Mouse (Mus musculus) liver, embryonic 14.5 days (tissue): ENCODE measurements around the gene Ptcd3. TPM values are rescaled to one million over a fixed set of nuclear protein-coding genes. Genes with fewer than 3 reads are reported as not detected.

Experiments
- ATAC-seq: fragments of 200-750 bp; cut with Nextera tagmentation; 2 replicates; pipeline ENCODE4 v1.8.0; 2017; ENCODE audit warnings: moderate number of reproducible peaks, mild to moderate bottlenecking, moderate library complexity; ENCODE audit not compliant: insufficient read depth
- DNase-seq, 3 experiments: peaks; one replicate each; pipeline ENCODE4 v3.0.0-alpha.2; 2012 to 2013; ENCODE audit warnings: low read depth in 3 of 3, low spot score in 3 of 3
- H3K27ac ChIP-seq: fragments of 300-500 bp; sonication (generic); 2 replicates; pipeline ENCODE4 v1.5.1; 2014; ENCODE audit warnings: moderate library complexity, mild to moderate bottlenecking, control low read depth, inconsistent platforms
- H3K27me3 ChIP-seq: fragments of 300-500 bp; sonication (generic); 2 replicates; pipeline ENCODE4 v1.6.1; 2014; ENCODE audit warnings: mild to moderate bottlenecking, low read length, moderate library complexity; ENCODE audit not compliant: control insufficient read depth, insufficient read depth
- H3K36me3 ChIP-seq: fragments of 300-500 bp; sonication (generic); replicated peaks from 2 replicates; pipeline ENCODE4 v1.6.1; 2014; ENCODE audit warnings: low read depth; ENCODE audit not compliant: control insufficient read depth, insufficient read depth
- H3K4me1 ChIP-seq, 2 experiments: fragments of 200-500 bp in 1 of 2; fragments of 300-500 bp in 1 of 2; sonication (generic) in 1 of 2; replicated peaks; 2 replicates each; pipeline ENCODE4 v1.6.1; 2012 to 2014; ENCODE audit warnings: antibody characterized with exemption in 1 of 2, inconsistent platforms in 1 of 2, low read length in 1 of 2; ENCODE audit not compliant: control insufficient read depth in 2 of 2, insufficient read depth in 2 of 2
- H3K4me2 ChIP-seq: fragments of 300-500 bp; sonication (generic); 2 replicates; pipeline ENCODE4 v1.6.1; 2014; ENCODE audit warnings: low read depth, mild to moderate bottlenecking, control low read depth, moderate library complexity
- H3K4me3 ChIP-seq, 2 experiments: fragments of 200-500 bp in 1 of 2; fragments of 300-500 bp in 1 of 2; sonication (generic) in 1 of 2; 2 replicates each; pipeline ENCODE4 v1.5.1; 2012 to 2014; ENCODE audit warnings: low read depth in 2 of 2, low read length in 2 of 2, mild to moderate bottlenecking in 2 of 2, control low read depth in 1 of 2, inconsistent platforms in 1 of 2, moderate library complexity in 1 of 2; ENCODE audit not compliant: insufficient read depth in 1 of 2
- H3K9ac ChIP-seq: fragments of 300-500 bp; sonication (generic); replicated peaks from 2 replicates; pipeline ENCODE4 v1.6.1; 2014; ENCODE audit warnings: mild to moderate bottlenecking, control low read depth, moderate library complexity
- H3K9me3 ChIP-seq: fragments of 300-500 bp; sonication (generic); 2 replicates; pipeline ENCODE4 v1.6.1; 2016; ENCODE audit warnings: low read length, mixed read lengths; ENCODE audit not compliant: control insufficient read depth
- CTCF ChIP-seq: IDR thresholded peaks from 2 replicates; pipeline ENCODE4 v1.5.1; 2016; ENCODE audit warnings: antibody characterized with exemption, low read depth, control low read depth
- EP300 ChIP-seq: IDR thresholded peaks from 2 replicates; pipeline ENCODE4 v1.6.1; 2016; ENCODE audit warnings: antibody characterized with exemption, low read depth
- WGBS: fragments of 180-500 bp; shearing (Covaris S2); extraction: QIAGEN DNeasy Blood & Tissue Kit; methylation state at CpG from one replicate; pipeline ENCODE4 v1.1.7; 2014; ENCODE audit not compliant: insufficient replicate concordance; 5-methylcytosine and 5-hydroxymethylcytosine counted together
- polyA plus RNA-seq, 2 experiments: library from polyadenylated mRNA; depleted of rRNA in 1 of 2; stranded (reverse) in 1 of 2; unstranded in 1 of 2; fragments of >200 nt; fragmentation: Nextera tagmentation in 1 of 2; extraction: Ambion mirVana in 1 of 2; gene quantifications; 2 replicates each; pipeline versions ENCODE4 v1.2.1 to v1.2.3; 2012 to 2014

The Ptcd3 gene
- polyA plus RNA-seq, 2 experiments, result 29.4 to 55.6 TPM

- Histone ChIP-seq H3K9ac (no peak overlapping the region), H3K36me3 (peaks cover 7% of the 10 kb centered on the region), H3K9me3 (no peaks in the 10 kb centered on the region), H3K4me2 (no peak overlapping the region), H3K27me3 (no peaks in the 10 kb centered on the region), H3K27ac (no peak overlapping the region), H3K4me3 (no peak overlapping the region), H3K4me1 (peaks cover 3 to 16% of the 10 kb centered on the region in 2 experiments; a peak in 3 of 4 replicates)
- DNase-seq (no peak), ATAC-seq (0 out of 2 replicates have a peak, but pooled peaks have one; percentile 53)
- WGBS, result 81% methylated on average over 1 of the region's 1 CpGs
- no peak for TF ChIP-seq EP300
- no peak for TF ChIP-seq CTCF
These were observed 67.8 kb downstream of the Ptcd3 start for GRCm38 (mm10) chr6:71840597-71841290.

- peaks cover 3 to 16% of the 10 kb centered on the region in 2 experiments; a peak in 3 of 4 replicates for H3K4me1 ChIP-seq
- no peak for TF ChIP-seq CTCF
- no peak for TF ChIP-seq EP300
- no peaks in the 10 kb centered on the region for H3K9me3 ChIP-seq
- no peak overlapping the region for H3K27ac ChIP-seq
- DNase-seq (no peak), ATAC-seq (no peak)
- no peaks in the 10 kb centered on the region; the same call in 1 of the 2 replicates for H3K36me3 ChIP-seq
- H3K9ac ChIP-seq, result no peak overlapping the region
- H3K4me3 ChIP-seq, result no peak overlapping the region
- H3K27me3 ChIP-seq, result no peaks in the 10 kb centered on the region
- no peak overlapping the region for H3K4me2 ChIP-seq
These were observed 68.7 kb downstream of the Ptcd3 start for GRCm38 (mm10) chr6:71839815-71840214.

GRCm38 (mm10) chr6:71836811-71837210 is 71.7 kb downstream of the Ptcd3 start:
- DNase-seq (no peak), ATAC-seq (no peak)
- Histone ChIP-seq H3K36me3 (no peaks in the 10 kb centered on the region; the same call in 1 of the 2 replicates), H3K9me3 (no peaks in the 10 kb centered on the region), H3K4me2 (no peak overlapping the region), H3K27ac (no peak overlapping the region), H3K4me3 (no peak overlapping the region), H3K27me3 (no peaks in the 10 kb centered on the region), H3K9ac (no peak overlapping the region), H3K4me1 (peaks cover 3 to 21% of the 10 kb centered on the region in 2 experiments; a peak in 3 of 4 replicates)
- TF ChIP-seq CTCF, result no peak
- TF ChIP-seq EP300, result no peak
- 16% methylated on average over 2 of the region's 2 CpGs for WGBS

- H3K4me1 ChIP-seq, result peaks cover 6 to 14% of the 10 kb centered on the region in 2 experiments; a peak in 3 of 4 replicates
- peak overlapping the region; percentile 93 for H3K9ac ChIP-seq
- DNase-seq (peak; percentile 94 to 96 (median 95)), ATAC-seq (peak; percentile 98)
- H3K27ac ChIP-seq, result peak overlapping the region; percentile 94
- H3K9me3 ChIP-seq, result no peaks in the 10 kb centered on the region
- no peaks in the 10 kb centered on the region for H3K27me3 ChIP-seq
- TF ChIP-seq EP300 (0 out of 2 replicates have a peak, but pooled peaks have one; percentile 32), CTCF (no peak)
- H3K36me3 ChIP-seq, result no peaks in the 10 kb centered on the region; the same call in 1 of the 2 replicates
- H3K4me3 ChIP-seq, result peak overlapping the region; percentile 85 to 95
- peak overlapping the region; percentile 83 for H3K4me2 ChIP-seq
- under 1% methylated on average over 21 of the region's 21 CpGs for WGBS
These were observed 77.0 kb downstream of the Ptcd3 start for GRCm38 (mm10) chr6:71831581-71831960.

- H3K4me1 ChIP-seq, result peaks cover 4 to 8% of the 10 kb centered on the region in 2 experiments; a peak in 3 of 4 replicates
- WGBS, result under 1% methylated on average over 64 of the region's 64 CpGs
- peak; percentile 98 for ATAC-seq
These were observed 77.6 kb downstream of the Ptcd3 start, which contains the start of gene Immt for GRCm38 (mm10) chr6:71830690-71831580. Immt (plus strand) TSS chr6:71831331.

More at GRCm38 (mm10) chr6:71830690-71831580, 77.6 kb downstream of the Ptcd3 start, which contains the start of gene Immt:
- Histone ChIP-seq H3K27me3 (no peaks in the 10 kb centered on the region), H3K36me3 (no peaks in the 10 kb centered on the region; the same call in 1 of the 2 replicates), H3K9ac (peak within 1 kb of the TSS; percentile 93), H3K9me3 (no peaks in the 10 kb centered on the region), H3K4me2 (peak within 1 kb of the TSS; percentile 83), H3K4me3 (peak within 1 kb of the TSS; percentile 85 to 95), H3K27ac (peak within 1 kb of the TSS; percentile 94)
- DNase-seq, result peak; percentile 94 to 96 (median 94)
- TF ChIP-seq CTCF (peak; percentile 36; the same call in 1 of the 2 replicates), EP300 (no peak; the same call in 1 of the 2 replicates)

Other genes starting within 250 kb of the Ptcd3 start
- 1.9 TPM in 2 replicates for gene Reep1, start 201.2 kb downstream of the Ptcd3 start, polyA plus RNA-seq (2012; rRNA removed)
- gene Reep1, start 201.2 kb downstream of the Ptcd3 start, polyA plus RNA-seq (2014; fragmentation: Nextera tagmentation; extraction: Ambion mirVana), result 2.6 and 3.0 TPM in 2 replicates
- 6.0 and 11.6 TPM in 2 replicates for gene Mrpl35, start 81.8 kb downstream of the Ptcd3 start, polyA plus RNA-seq (2012; rRNA removed)
- 70.5 and 71.5 TPM in 2 replicates for gene Mrpl35, start 81.8 kb downstream of the Ptcd3 start, polyA plus RNA-seq (2014; fragmentation: Nextera tagmentation; extraction: Ambion mirVana)
- 43.4 and 47.0 TPM in 2 replicates for gene Immt, start 77.4 kb downstream of the Ptcd3 start, polyA plus RNA-seq (2012; rRNA removed)
- 132 and 133 TPM in 2 replicates for gene Immt, start 77.4 kb downstream of the Ptcd3 start, polyA plus RNA-seq (2014; fragmentation: Nextera tagmentation; extraction: Ambion mirVana)
- gene Polr1a, start 303 bp upstream of the Ptcd3 start, polyA plus RNA-seq (2012; rRNA removed), result 6.3 and 9.4 TPM in 2 replicates
- 10.6 and 13.1 TPM in 2 replicates for gene Polr1a, start 303 bp upstream of the Ptcd3 start, polyA plus RNA-seq (2014; fragmentation: Nextera tagmentation; extraction: Ambion mirVana)
- gene St3gal5, start 188.8 kb upstream of the Ptcd3 start, polyA plus RNA-seq (2012; rRNA removed), result 94.7 and 121 TPM in 2 replicates
- gene St3gal5, start 188.8 kb upstream of the Ptcd3 start, polyA plus RNA-seq (2014; fragmentation: Nextera tagmentation; extraction: Ambion mirVana), result 123 and 139 TPM in 2 replicates